Mouse (Mus musculus) erythroid progenitor cell, adult 5-6 weeks (primary cell): ENCODE results near the gene Polr2c. TPM values are rescaled to one million over a fixed set of nuclear protein-coding genes. Genes with fewer than 3 reads are reported as not detected.
A peak's percentile ranks its signal among the peaks of the same experiment; 100 is the strongest.

Experiments
- ATAC-seq: replicated peaks from 2 replicates; pipeline ENCODE4 v1.8.0; 2016; ENCODE audit warnings: moderate number of reproducible peaks, mild to moderate bottlenecking, moderate TSS enrichment, inconsistent platforms; ENCODE audit not compliant: poor library complexity, low FRiP score, severe bottlenecking
- total RNA-seq, 2 experiments: library from RNA; stranded (forward) in 1 of 2; stranded (reverse) in 1 of 2; fragments of 150-400 nt in 1 of 2; fragments of 186-747, 209-891 nt in 1 of 2; gene quantifications; 2 replicates each; pipeline versions ENCODE4 v1.2.3 to v1.2.4; 2015 to 2017; ENCODE audit warnings: low replicate concordance in 2 of 2

Polr2c gene
- total RNA-seq, 2 experiments from 2014 or later = 17.5 to 34.0 TPM

DNA sequence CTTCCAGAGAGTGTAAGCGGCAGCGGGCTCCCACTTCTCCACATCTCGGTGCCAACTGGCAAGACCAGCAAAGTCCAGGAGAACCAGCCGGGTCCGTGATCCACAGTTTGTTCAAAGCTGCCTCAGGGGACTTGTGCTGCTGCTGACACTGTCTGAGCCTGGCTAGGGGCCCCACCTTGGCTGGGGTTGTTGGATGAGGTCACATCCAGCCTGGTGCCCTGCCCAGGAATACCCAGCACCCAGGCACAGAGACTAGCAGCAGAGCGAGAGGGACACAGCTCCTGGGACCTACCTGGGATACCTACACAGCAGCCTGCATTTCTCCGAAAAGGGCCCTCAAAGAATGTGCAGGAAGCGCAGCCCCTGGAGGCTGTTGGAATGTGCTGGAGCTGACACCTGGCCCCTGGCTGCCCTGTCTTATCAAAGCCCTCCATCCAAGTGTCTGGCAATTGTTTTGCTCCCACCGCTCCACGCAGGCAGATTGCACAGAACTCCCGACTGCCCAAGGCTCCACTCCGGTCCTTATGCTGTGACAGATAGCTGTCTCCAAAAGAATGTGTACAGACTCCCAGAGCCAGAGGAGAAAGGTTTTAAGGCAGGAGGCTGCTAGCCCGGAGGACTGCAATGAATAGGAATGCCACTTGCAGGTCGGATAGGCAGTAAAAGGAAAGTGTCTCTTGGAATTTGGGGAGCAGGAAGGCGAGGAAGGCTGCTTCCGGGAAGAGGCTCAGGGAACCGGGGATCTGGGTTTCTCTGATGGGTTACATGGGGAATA is 18.0 kb downstream of the Polr2c start:
- ATAC-seq = peak; percentile 20

- ATAC-seq = peak; percentile 12; the same call in 1 of the 2 replicates
Measured at GRCm38 (mm10) chr8:94875871-94876150, 18.6 kb downstream of the Polr2c start.

DNA sequence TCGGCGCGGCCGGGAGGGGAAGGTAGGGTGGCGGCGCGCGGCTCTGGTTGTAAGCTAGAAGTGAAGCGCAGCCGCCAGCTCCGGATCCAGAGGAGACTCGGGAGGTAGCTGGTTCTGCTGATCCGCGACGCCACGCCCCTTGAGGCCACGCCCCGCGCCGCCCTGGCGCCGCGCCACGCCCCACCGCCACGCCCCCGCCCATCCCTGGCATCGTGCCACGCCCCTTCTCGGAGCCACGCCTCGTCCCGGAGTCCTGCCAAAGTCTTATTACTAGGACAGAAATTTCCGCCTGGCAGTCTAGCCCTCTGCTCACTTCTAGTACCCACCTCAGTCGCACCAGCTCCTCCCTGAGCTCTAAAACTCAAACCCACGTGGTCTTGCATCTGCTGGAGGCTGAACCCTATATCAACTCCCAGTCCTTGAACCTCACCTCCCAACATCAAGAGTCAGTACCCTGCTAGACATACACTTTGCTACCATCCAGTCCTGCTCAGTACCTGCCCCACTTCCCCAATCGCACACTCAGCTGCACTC is 19.0 kb downstream of the Polr2c start, which contains the start of gene Dok4:
TSS of gene Dok4 (minus strand) at position 134 of the 534 bp plus-strand sequence.
- peak; percentile 77 for ATAC-seq

GRCm38 (mm10) chr8:94876820-94877219 is 19.6 kb downstream of the Polr2c start:
- ATAC-seq = no peak

DNA sequence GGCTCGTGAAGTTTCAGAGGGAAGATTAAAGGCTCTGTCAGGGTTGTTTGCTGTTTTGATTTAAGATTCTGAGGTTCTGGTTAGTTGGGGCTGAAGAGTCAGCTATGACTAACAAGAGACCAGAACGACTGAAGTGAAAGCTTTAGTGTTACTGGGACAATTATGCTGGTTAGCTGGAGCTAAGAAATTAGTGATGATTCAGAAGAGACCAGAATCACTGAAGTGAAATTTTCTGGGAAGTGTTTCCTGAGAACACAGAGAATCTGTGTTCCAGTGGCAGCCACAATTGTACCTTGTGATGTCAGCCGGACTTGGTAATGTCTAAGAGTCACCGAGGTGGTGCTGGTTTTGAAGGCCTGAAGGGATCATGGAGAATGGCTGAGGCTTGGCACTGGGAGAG is 23.5 kb downstream of the Polr2c start:
- no peak for ATAC-seq

GRCm38 (mm10) chr8:94888383-94889036 is 31.3 kb downstream of the Polr2c start:
- ATAC-seq = 0 out of 2 replicates have a peak, but pooled peaks have one; percentile 20

DNA sequence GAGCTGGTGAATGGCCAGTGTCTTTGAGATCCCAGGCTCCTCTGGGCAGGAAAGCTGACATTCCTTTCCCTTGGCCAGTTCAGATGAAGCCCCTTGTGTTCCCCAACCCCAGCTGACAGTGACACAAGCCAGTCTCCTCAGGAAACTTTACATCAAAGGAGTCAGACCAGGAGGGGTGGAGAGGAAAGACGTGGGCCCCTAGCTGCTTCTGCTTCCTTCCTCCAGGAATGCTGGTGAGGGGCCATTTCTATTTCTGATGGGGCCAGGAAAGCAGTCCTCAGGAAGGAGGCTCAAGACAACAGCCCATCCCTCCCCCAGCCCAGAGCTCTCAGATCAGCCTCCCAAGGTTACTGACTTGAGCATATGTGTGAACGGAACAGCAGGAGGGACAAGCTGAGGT is 35.7 kb downstream of the Polr2c start:
- ATAC-seq = no peak

- peak; percentile 94 for ATAC-seq
Measured at GRCm38 (mm10) chr8:94899262-94899661, 42.0 kb downstream of the Polr2c start.

DNA sequence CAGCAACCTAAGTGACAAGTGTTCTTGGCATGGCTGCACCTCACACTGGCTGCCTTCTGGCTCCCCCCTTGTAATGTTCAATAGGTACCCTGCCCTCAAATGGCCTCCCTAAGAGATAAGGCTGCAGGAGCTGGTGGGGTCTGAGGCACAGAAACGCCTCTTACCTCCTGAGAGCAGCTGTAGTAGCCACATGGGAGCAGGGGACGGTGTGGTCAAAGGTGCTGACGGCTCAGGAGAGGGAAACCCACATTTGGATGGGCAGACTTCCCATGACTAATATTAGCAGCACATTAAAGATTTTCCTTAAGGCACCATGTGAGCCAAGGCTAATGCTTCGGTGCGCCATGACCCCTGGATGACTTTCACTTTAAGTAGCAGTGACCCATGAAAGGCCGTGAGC is 43.4 kb downstream of the Polr2c start:
- no peak for ATAC-seq

DNA sequence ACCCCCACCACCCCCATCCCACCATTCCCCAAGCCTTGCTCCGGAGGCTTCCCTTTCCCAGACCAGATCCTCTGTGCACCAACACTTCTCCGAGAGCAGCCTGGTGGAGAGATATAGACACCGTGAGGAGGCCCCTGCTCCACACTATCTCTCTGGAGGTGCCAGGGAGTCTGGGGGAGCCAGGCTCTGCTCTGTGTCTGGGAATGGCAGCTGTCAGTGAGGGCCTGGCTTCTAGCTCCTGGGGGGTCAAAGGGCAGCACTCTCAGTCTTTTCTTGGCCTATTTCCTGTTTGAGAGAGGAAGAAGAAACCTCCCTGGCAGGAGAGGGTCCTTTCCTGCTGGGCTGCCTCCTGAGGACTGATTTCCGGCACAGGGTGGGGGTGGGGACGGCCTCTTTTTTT is 43.8 kb downstream of the Polr2c start:
- no peak for ATAC-seq

DNA sequence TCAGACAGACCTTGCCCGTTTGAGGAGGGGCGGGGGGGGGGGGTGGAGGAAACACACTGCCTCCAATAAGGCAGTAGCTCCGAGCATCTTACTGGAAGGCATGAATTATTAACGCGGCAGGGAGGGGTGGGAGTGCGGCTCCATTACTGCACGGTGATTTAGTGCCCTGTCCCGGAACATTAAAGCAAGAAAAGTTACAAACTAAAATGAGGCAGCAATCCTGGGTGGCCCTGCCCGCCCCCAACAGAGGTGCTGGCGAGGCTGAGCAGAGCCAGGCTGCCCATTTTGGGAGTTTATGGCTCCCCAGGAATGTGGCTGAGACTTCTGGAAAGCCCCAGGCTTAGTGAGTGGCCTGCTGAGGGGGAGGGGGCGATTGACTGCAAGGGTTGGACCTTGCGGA is 46.5 kb downstream of the Polr2c start:
- no peak for ATAC-seq

DNA sequence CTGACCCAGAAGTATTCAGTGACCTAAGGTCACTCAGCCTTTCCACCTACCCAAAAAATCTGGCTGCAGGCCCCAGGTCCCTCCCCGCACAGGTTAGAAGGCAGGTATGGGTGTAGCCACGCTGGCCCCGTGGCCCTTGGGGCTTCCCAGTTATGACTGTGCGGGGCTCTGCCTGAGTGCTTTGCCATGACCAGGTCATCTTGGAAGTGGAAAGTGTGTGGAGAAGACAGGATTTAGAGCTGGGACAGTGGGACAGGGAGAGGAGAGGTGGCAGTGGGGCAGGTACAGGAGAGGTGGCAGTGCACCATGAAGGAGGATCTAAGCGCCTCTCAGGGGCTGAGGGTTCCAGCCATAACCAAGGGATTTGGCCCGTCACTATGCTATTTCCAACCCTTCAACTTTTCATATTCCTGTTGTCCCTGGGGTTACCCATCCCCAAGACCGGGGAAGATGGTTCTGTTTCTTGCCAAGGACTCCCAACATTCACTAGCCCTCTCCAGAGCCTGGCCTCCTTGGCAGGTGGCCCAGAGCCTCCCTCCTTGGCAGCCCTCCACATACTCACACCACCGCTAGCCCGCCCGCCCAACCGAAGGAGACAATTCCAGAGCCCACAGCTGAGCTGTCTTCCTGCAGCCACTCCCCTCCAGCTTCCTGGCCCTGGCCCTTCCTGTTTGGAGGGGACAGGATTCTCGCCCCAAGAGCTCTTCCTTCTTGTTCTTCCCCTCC is 47.4 kb downstream of the Polr2c start:
- ATAC-seq = no peak

DNA sequence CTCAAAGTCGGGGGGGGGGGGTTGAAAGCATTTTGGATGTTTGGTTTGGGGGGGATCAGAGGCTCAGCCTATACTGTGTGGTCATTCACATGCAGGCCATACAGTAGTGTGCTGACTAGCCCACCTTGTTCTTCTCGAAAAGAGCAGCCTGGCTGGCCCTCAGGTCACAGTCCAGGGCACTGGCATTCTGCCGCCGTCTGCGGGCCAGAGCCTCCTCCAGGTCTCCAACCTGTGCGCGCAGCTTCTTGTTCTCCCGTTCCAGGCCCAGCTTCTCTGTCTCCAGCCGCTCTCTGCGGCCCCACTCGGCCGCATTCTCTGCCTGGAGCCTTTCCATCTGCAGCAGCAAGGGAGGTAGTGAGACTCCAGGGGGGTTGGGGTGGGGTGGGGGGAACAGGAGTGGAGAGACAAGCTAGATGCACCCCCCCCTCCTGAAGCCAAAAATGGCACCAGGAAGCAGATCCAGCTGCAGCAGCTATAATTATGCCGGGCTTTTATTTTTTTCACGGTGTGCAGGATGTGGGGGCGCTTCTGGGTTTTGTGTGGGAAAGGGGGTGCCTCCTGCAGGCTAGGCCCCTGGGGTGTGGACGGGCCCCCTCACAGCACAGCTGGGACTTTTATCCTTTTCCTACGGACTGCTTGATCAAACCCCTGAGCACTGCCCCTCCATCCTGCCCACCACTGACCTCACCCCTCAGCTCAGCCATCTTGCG is 50.5 kb downstream of the Polr2c start:
- ATAC-seq = no peak

DNA sequence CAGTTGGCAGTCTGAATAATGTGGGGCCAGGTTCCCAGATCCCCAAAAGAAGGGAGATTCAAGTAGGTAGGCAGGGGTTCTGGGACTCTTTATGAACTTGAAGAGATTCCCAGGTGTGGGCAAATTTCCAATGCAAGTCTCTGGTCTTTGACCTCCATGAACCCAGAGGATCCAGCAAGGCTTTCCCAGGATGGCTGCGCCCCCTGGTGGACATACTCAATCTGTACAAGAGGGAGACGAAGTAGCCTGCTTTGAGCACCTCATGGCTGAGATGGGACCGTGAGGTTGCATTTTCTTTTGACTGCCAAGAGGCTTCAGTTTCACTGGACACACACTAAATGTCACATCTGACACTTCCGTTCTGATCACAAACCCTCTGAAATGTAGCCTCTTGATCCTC is 51.6 kb downstream of the Polr2c start:
- ATAC-seq = peak; percentile 85

DNA sequence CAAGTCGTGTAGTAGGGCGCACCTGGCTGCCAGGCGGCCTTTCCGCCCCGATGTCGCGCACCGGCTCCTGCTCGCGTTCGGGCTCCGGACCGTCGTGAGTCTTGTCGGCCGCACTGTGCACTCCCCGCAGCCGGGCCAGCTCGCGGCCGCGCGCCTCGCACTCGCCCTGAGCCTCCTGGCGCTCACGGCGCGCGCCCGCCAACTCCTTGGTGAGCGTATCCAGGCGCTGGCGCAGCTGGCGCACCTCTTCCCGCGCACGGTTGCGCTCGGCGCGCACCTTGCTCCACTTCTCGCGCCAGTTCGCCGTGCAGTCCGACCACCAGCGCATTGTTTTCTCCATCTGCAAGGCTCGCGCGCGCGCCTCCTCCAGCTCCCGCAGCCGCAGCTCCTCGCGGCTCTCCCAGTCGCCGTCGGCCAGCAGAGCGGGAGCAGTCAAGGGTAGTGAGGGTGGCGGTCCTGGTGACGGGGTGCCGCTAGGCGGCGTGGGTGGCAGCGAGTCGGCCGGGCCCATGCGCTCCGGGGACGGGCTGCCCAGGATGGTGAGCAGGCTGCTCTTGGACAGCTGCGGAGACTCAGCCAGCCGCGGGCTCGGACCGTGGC is 55.9 kb downstream of the Polr2c start:
- ATAC-seq = no peak

DNA sequence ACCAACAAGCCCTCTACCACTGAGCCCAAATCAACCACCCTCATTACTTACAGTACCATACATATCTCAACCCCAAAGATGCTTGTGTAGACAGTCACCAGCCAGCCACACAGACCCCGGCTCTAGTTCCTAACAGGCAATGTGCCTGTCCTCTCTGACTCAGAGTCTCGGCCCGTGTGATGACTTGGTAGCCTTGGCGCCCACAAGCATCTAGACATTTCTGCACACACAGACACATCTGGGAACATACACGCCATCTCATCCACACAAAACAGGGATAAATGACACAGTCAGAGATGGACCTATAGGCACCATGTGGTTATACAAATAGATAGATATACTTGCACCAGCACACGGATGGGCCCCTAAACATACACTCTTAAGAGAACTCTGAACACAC is 57.0 kb downstream of the Polr2c start:
- ATAC-seq = no peak

- ATAC-seq = no peak
Measured at GRCm38 (mm10) chr8:94914701-94915101, 57.5 kb downstream of the Polr2c start.

- ATAC-seq = no peak
Measured at GRCm38 (mm10) chr8:94916311-94916959, 59.2 kb downstream of the Polr2c start.

DNA sequence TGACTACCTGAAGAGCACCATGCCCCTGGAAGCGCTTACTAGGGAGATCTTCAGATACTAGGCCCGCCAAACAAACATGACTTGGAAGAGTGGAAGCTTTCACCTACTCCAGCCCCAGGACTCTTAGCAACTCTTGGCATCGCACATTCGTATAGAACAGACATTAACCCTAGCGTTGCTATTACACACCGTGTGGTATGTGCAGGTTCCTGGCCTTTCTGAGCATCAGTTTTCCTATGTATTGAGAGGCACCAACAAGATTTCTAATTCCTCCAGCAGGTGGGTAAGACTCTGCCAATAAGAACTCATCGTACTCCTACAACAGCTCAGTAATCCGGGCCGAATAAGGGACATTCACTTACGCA is 59.7 kb downstream of the Polr2c start:
- no peak for ATAC-seq
